Mouse (Mus musculus) hindbrain, embryonic 14.5 days (tissue): ENCODE measurements around the gene Rora. TPM values are rescaled to one million over a fixed set of nuclear protein-coding genes. Genes with fewer than 3 reads are reported as not detected.
A peak's percentile ranks its signal among the peaks of the same experiment; 100 is the strongest.

Experiments
- ATAC-seq: fragments of 200-750 bp; cut with Nextera tagmentation; 2 replicates; pipeline ENCODE4 v1.8.0; 2017; ENCODE audit warnings: moderate number of reproducible peaks, mild to moderate bottlenecking, moderate TSS enrichment, moderate library complexity; ENCODE audit not compliant: low FRiP score
- DNase-seq: peaks from one replicate; pipeline ENCODE4 v3.0.0-alpha.2; 2015; ENCODE audit warnings: low spot score
- H3K27ac ChIP-seq: fragments of 300-500 bp; sonication (generic); 2 replicates; pipeline ENCODE4 v1.5.1; 2014; ENCODE audit warnings: mild to moderate bottlenecking, moderate library complexity
- H3K27me3 ChIP-seq: fragments of 300-500 bp; sonication (generic); 2 replicates; pipeline ENCODE4 v1.6.1; 2014; ENCODE audit warnings: mild to moderate bottlenecking, low read length, mixed read lengths; ENCODE audit not compliant: control insufficient read depth, insufficient read depth
- H3K36me3 ChIP-seq: fragments of 300-500 bp; sonication (generic); replicated peaks from 2 replicates; pipeline ENCODE4 v1.6.1; 2014; ENCODE audit not compliant: control insufficient read depth, insufficient read depth
- H3K4me1 ChIP-seq: fragments of 300-500 bp; sonication (generic); replicated peaks from 2 replicates; pipeline ENCODE4 v1.6.1; 2014; ENCODE audit warnings: antibody characterized with exemption, low read length, mixed read lengths; ENCODE audit not compliant: control insufficient read depth, insufficient read depth
- H3K4me2 ChIP-seq: fragments of 300-500 bp; sonication (generic); replicated peaks from 2 replicates; pipeline ENCODE4 v1.6.1; 2014; ENCODE audit warnings: mild to moderate bottlenecking, moderate library complexity
- H3K4me3 ChIP-seq: fragments of 300-500 bp; sonication (generic); replicated peaks from 2 replicates; pipeline ENCODE4 v1.5.1; 2014; ENCODE audit warnings: mild to moderate bottlenecking, low read length
- H3K9ac ChIP-seq: fragments of 300-500 bp; sonication (generic); 2 replicates; pipeline ENCODE4 v1.6.1; 2014
- H3K9me3 ChIP-seq: fragments of 300-500 bp; sonication (generic); 2 replicates; pipeline ENCODE4 v1.6.1; 2016; ENCODE audit warnings: low read length; ENCODE audit not compliant: control insufficient read depth
- WGBS: fragments of 180-500 bp; shearing (Covaris S2); extraction: QIAGEN DNeasy Blood & Tissue Kit; methylation state at CpG from one replicate; pipeline ENCODE4 v1.1.7; 2014; 5-methylcytosine and 5-hydroxymethylcytosine counted together
- polyA plus RNA-seq: library from polyadenylated mRNA; unstranded; fragments of >200 nt; fragmentation: Nextera tagmentation; extraction: Ambion mirVana; gene quantifications from 2 replicates; pipeline ENCODE4 v1.2.1, GENCODE M21; 2014

The Rora gene
- polyA plus RNA-seq, 1 experiment from 2014 or later, result 22.0 TPM

DNA sequence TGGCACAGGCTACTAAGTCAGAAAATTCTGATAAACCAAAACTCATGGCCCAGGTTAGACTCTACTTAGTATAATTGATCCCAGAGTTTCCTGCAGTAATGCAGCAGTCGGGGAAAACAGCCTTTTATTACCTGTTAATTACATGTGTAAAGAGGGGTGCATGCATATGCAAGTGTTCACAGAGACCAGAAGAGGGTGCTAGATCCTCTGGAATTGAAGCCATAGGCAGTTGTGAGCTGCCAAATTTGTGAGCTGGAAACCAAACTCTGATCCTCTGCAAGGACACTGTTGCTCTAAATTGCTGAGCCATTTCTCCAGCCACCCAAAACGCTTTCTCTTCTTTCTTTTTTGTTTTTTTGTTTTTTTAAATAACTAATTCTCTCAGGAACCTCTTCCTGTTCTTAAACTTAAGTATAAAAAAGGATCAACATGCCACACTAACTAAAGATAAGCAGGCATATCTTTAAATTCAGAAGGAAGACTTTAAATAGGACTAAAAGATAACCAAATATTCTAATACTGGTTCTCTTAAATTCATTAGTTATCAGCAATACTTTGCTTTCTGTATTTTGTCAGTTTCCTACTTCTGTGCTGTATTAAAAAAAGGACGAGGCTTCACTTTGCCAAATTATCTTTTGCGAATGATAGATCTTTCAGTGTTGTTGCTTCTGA, 723.5 kb downstream of the Rora start:
- Histone ChIP-seq H3K36me3 (peaks cover 6% of the 10 kb centered on the region), H3K4me2 (no peak overlapping the region), H3K9ac (no peak overlapping the region), H3K4me1 (0 out of 2 replicates have a peak, but pooled peaks cover 4% of the 10 kb centered on the region), H3K9me3 (no peaks in the 10 kb centered on the region), H3K27me3 (no peaks in the 10 kb centered on the region), H3K27ac (no peak overlapping the region), H3K4me3 (no peak overlapping the region)
- DNase-seq (no peak), ATAC-seq (no peak)
- WGBS, result 92% methylated on average over 4 of the region's 4 CpGs

- no peak overlapping the region for H3K4me3 ChIP-seq
- H3K9me3 ChIP-seq, result no peaks in the 10 kb centered on the region
- no peak overlapping the region for H3K9ac ChIP-seq
- H3K4me1 ChIP-seq, result 0 out of 2 replicates have a peak, but pooled peaks cover 2% of the 10 kb centered on the region
- DNase-seq (no peak), ATAC-seq (no peak)
- no peak overlapping the region for H3K4me2 ChIP-seq
- 93% methylated on average over 3 of the region's 3 CpGs for WGBS
- no peaks in the 10 kb centered on the region for H3K27me3 ChIP-seq
- peaks cover 6% of the 10 kb centered on the region for H3K36me3 ChIP-seq
- H3K27ac ChIP-seq, result no peak overlapping the region
Observed at GRCm38 (mm10) chr9:69377654-69378045, 724.1 kb downstream of the Rora start.

DNA sequence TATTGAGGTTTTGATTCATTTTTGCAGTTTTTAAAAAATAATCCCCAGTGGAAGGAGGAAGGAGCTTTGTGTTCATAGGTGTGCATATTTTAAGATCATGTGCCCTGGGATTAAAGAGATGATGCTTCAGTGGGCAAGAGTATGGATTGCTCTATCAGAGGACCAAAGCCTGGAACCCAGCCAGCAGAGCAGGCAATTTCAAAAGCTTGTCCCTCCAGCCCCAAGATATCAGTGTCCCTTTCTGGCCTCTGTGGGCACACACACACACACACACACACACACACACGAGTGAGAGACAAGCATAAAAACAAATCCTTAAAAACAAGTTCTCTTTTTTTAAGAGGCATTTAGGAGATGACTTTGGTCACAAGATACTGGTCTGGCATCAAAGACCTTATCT, 727.0 kb downstream of the Rora start:
- ATAC-seq, result no peak
- Histone ChIP-seq H3K4me1 (no peaks in the 10 kb centered on the region), H3K4me3 (no peak overlapping the region), H3K4me2 (no peak overlapping the region), H3K27me3 (no peaks in the 10 kb centered on the region), H3K36me3 (peaks cover 6% of the 10 kb centered on the region), H3K9ac (no peak overlapping the region), H3K27ac (no peak overlapping the region), H3K9me3 (no peaks in the 10 kb centered on the region)
- 61% methylated on average over 1 of the region's 1 CpGs for WGBS
- DNase-seq, result no peak

DNA sequence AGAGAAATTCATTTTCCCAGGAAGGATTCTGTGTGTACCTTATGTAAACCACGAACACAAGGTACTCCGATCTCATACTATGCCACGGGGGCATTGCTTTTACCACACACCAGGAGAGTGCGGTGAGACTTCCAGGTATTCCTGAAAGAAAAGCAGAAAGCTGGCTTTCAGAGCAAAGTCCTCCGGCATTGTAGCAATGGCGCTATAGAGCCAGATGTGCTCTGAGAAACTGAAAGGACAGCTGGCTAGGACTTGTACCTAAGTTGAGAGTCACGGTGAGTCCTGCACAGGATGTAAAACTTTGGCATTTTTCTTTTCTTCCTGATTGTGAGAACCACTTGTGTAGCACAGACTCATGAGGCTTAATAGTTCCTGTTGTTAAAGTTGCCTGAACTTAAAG, 728.2 kb downstream of the Rora start:
- 67% methylated on average over 7 of the region's 7 CpGs for WGBS
- H3K36me3 ChIP-seq, result no peaks in the 10 kb centered on the region; the same call in 1 of the 2 replicates
- no peaks in the 10 kb centered on the region for H3K27me3 ChIP-seq
- no peaks in the 10 kb centered on the region for H3K4me1 ChIP-seq
- H3K4me2 ChIP-seq, result no peak overlapping the region
- H3K9ac ChIP-seq, result no peak overlapping the region
- no peak for ATAC-seq
- no peak overlapping the region for H3K4me3 ChIP-seq
- no peak overlapping the region for H3K27ac ChIP-seq
- no peaks in the 10 kb centered on the region for H3K9me3 ChIP-seq
- DNase-seq, result no peak

DNA sequence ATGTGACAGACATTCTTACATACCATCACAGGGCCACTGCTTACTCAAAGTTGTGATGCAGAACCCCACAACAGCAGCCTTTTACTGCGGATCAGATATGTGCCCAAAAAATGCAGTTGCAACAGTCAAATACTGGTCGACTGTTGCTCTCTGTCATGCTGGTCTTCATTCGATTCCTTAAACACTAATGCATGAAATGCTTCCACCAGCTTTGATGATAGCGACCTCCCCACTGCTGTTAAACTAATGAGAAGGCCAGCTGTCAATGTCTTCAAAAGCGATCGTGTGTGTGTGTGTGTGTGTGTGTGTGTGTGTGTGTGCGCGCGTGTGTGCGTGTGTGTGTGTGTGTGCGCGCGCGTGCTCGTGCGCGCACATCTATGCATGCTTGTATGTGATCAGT, 730.9 kb downstream of the Rora start:
- Histone ChIP-seq H3K27me3 (no peaks in the 10 kb centered on the region), H3K9me3 (no peaks in the 10 kb centered on the region), H3K4me3 (no peak overlapping the region), H3K27ac (no peak overlapping the region), H3K4me1 (no peaks in the 10 kb centered on the region), H3K36me3 (no peaks in the 10 kb centered on the region), H3K9ac (no peak overlapping the region), H3K4me2 (no peak overlapping the region)
- DNase-seq (no peak), ATAC-seq (no peak)
- 86% methylated on average over 17 of the region's 17 CpGs for WGBS

- Histone ChIP-seq H3K27me3 (no peaks in the 10 kb centered on the region), H3K36me3 (no peaks in the 10 kb centered on the region), H3K9ac (no peak overlapping the region), H3K4me1 (no peaks in the 10 kb centered on the region), H3K4me3 (no peak overlapping the region), H3K4me2 (no peak overlapping the region), H3K9me3 (no peaks in the 10 kb centered on the region), H3K27ac (no peak overlapping the region)
- ATAC-seq (no peak), DNase-seq (no peak)
- WGBS, result 71% methylated on average over 1 of the region's 1 CpGs
Observed at GRCm38 (mm10) chr9:69384905-69385304, 731.3 kb downstream of the Rora start.

GRCm38 (mm10) chr9:69387296-69387695, 733.7 kb downstream of the Rora start:
- 85% methylated on average over 4 of the region's 4 CpGs for WGBS
- Histone ChIP-seq H3K4me1 (no peaks in the 10 kb centered on the region), H3K4me3 (no peak overlapping the region), H3K27me3 (no peaks in the 10 kb centered on the region), H3K9ac (no peak overlapping the region), H3K27ac (no peak overlapping the region), H3K4me2 (no peak overlapping the region), H3K9me3 (no peaks in the 10 kb centered on the region), H3K36me3 (no peaks in the 10 kb centered on the region)
- DNase-seq (no peak), ATAC-seq (no peak)

DNA sequence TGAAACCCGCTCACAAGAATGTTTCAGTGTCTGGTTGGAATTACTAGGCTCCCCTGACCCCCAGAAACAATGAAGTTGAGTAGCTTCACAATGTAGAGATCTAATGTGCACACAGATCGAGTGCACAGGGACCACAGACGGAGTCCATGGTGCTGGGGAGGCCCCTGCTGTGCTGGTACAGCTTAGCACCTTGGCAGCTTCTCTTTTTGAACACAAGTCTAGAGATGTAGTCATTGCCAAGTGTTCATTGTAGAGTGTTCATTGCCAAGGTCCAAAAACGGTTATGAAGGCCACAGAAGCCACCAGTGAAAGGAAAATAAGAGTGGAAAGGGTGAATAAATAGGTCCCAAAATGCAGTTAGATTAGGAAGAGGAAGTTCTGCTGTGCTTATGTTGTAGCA, 737.0 kb downstream of the Rora start:
- Histone ChIP-seq H3K9ac (no peak overlapping the region), H3K4me3 (no peak overlapping the region), H3K4me2 (no peak overlapping the region), H3K9me3 (no peaks in the 10 kb centered on the region), H3K36me3 (no peaks in the 10 kb centered on the region), H3K4me1 (no peaks in the 10 kb centered on the region), H3K27me3 (no peaks in the 10 kb centered on the region), H3K27ac (no peak overlapping the region)
- 78% methylated on average over 4 of the region's 4 CpGs for WGBS
- DNase-seq (no peak), ATAC-seq (no peak)

- 94% methylated on average over 5 of the region's 5 CpGs for WGBS
- Histone ChIP-seq H3K9ac (no peak overlapping the region), H3K27me3 (no peaks in the 10 kb centered on the region), H3K27ac (no peak overlapping the region), H3K9me3 (no peaks in the 10 kb centered on the region), H3K36me3 (no peaks in the 10 kb centered on the region), H3K4me3 (no peak overlapping the region), H3K4me1 (peaks cover 7% of the 10 kb centered on the region), H3K4me2 (no peak overlapping the region)
- DNase-seq (no peak), ATAC-seq (no peak)
Observed at GRCm38 (mm10) chr9:69394234-69394633, 740.6 kb downstream of the Rora start.

DNA sequence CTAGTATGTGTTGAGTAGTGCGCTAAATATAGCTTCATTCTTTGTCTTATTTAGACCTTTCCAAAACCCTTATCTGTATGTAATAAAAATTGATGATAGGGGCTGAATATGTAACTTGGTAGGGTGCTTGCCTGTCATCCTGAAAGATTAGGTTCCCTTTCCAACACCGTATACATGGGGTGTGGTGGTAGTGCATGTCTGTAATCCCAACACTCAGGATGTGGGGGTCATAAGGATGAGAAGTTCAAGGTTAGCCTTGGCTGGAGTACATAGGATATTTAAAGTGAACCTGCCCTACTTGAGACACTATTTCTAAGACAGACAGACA, 743.8 kb downstream of the Rora start:
- WGBS, result 68% methylated on average over 2 of the region's 2 CpGs
- peak overlapping the region; percentile 90 for H3K4me2 ChIP-seq
- peak; percentile 58; the same call in 1 of the 2 replicates for ATAC-seq
- peak overlapping the region; percentile 84 for H3K9ac ChIP-seq
- H3K4me1 ChIP-seq, result peaks cover 7% of the 10 kb centered on the region
- H3K9me3 ChIP-seq, result no peaks in the 10 kb centered on the region
- peak overlapping the region; percentile 95 for H3K27ac ChIP-seq
- no peaks in the 10 kb centered on the region for H3K27me3 ChIP-seq
- H3K36me3 ChIP-seq, result no peaks in the 10 kb centered on the region; the same call in 1 of the 2 replicates
- peak overlapping the region; percentile 61 for H3K4me3 ChIP-seq
- no peak for DNase-seq
